Mouse (Mus musculus): ENCODE measurements around the gene Cldn6. TPM values are rescaled to one million over a fixed set of nuclear protein-coding genes. Genes with fewer than 3 reads are reported as not detected.

Cldn6 gene
- polyA plus RNA-seq, 1 experiment from 2014 or later = not detected

- H3K4me2 ChIP-seq (ENCODE audit: low read length) = no peak overlapping the region
- no peaks in the 10 kb centered on the region for H3K9me3 ChIP-seq (ENCODE audit: control insufficient read depth, low read length)
- H3K27me3 ChIP-seq (ENCODE audit: control insufficient read depth, insufficient read depth, low read length) = 0 out of 2 replicates have a peak, but pooled peaks cover under 1% of the 10 kb centered on the region
- 74% methylated on average over 2 of the region's 2 CpGs for WGBS
- no peaks in the 10 kb centered on the region for H3K4me1 ChIP-seq (ENCODE audit: control insufficient read depth, insufficient read depth, low read length)
- no peak for ATAC-seq (ENCODE audit: low FRiP score, low TSS enrichment)
- H3K27ac ChIP-seq (replicated peaks; ENCODE audit: low read depth, low read length) = no peak overlapping the region
- H3K36me3 ChIP-seq (ENCODE audit: control insufficient read depth, insufficient read depth, low read length) = no peaks in the 10 kb centered on the region
- no peak for DNase-seq
- no peak overlapping the region for H3K4me3 ChIP-seq (replicated peaks; ENCODE audit: low read depth, low read length)
- no peak overlapping the region for H3K9ac ChIP-seq (replicated peaks; ENCODE audit: low read length)
Observed at GRCm38 (mm10) chr17:23654410-23654809, 24.6 kb upstream of the Cldn6 start.

DNA sequence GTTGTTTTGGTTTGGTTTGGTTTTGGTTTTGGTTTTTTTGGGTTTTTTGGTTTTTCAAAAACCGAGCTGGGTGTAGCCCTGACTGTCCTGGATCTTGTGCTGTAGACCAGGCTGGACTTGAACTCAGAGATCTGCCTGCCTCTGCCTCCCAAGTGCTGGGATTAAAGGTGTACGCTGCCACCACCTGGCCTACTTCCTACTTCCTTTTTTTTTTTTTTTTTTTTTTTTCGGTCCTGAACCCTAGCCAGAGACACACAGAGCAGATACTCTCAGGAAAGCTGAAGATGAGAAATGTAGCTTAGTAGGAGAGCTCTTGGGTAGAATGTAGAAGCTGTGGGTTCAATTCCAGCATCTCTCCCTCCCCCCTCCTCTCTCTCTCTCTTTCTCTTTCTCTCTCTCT is 20.6 kb upstream of the Cldn6 start:
- no peak for DNase-seq
- WGBS = 87% methylated on average over 3 of the region's 3 CpGs
- H3K9me3 ChIP-seq (ENCODE audit: control insufficient read depth, low read length) = no peaks in the 10 kb centered on the region
- peaks cover 27% of the 10 kb centered on the region for H3K27me3 ChIP-seq (ENCODE audit: control insufficient read depth, insufficient read depth, low read length)
- H3K36me3 ChIP-seq (ENCODE audit: control insufficient read depth, insufficient read depth, low read length) = no peaks in the 10 kb centered on the region
- no peak overlapping the region for H3K4me3 ChIP-seq (replicated peaks; ENCODE audit: low read depth, low read length)
- H3K27ac ChIP-seq (replicated peaks; ENCODE audit: low read depth, low read length) = no peak overlapping the region
- no peak overlapping the region for H3K4me2 ChIP-seq (ENCODE audit: low read length)
- no peaks in the 10 kb centered on the region for H3K4me1 ChIP-seq (ENCODE audit: control insufficient read depth, insufficient read depth, low read length)
- H3K9ac ChIP-seq (replicated peaks; ENCODE audit: low read length) = no peak overlapping the region
- ATAC-seq (ENCODE audit: low FRiP score, low TSS enrichment) = no peak

- 7% methylated on average over 27 of the region's 27 CpGs for WGBS
- no peak for DNase-seq
- peaks cover 27% of the 10 kb centered on the region for H3K27me3 ChIP-seq (ENCODE audit: control insufficient read depth, insufficient read depth, low read length)
- no peak within 1 kb of the TSS for H3K9ac ChIP-seq (replicated peaks; ENCODE audit: low read length)
- no peak within 1 kb of the TSS for H3K4me3 ChIP-seq (replicated peaks; ENCODE audit: low read depth, low read length)
- no peaks in the 10 kb centered on the region for H3K36me3 ChIP-seq (ENCODE audit: control insufficient read depth, insufficient read depth, low read length)
- no peaks in the 10 kb centered on the region for H3K9me3 ChIP-seq (ENCODE audit: control insufficient read depth, low read length)
- H3K4me1 ChIP-seq (ENCODE audit: control insufficient read depth, insufficient read depth, low read length) = no peaks in the 10 kb centered on the region
- H3K27ac ChIP-seq (replicated peaks; ENCODE audit: low read depth, low read length) = no peak within 1 kb of the TSS
- ATAC-seq (ENCODE audit: low FRiP score, low TSS enrichment) = no peak
- H3K4me2 ChIP-seq (ENCODE audit: low read length) = no peak within 1 kb of the TSS
Observed at GRCm38 (mm10) chr17:23660117-23660875, 18.8 kb upstream of the Cldn6 start, which contains the start of gene Bicdl2. Gene Bicdl2 (plus strand): TSS chr17:23660506.

DNA sequence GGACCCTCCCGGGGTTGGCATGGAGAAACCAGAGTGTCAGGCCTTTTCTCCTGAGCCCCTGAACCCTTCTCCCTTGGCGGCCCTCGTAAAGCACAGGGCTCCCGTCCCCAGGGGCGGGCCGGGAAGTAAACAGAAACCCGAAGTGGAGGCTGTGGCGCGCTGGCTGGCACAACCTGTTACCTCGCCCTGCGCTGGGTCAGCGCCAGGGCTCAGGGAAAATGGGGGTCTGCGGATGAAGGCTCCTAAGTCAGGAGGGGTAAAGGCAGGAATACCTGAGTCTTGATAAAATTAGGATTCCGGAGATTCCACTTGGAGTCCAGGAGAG is 18.2 kb upstream of the Cldn6 start:
- Histone ChIP-seq H3K36me3 (ENCODE audit: control insufficient read depth, insufficient read depth, low read length) (no peaks in the 10 kb centered on the region), H3K4me1 (ENCODE audit: control insufficient read depth, insufficient read depth, low read length) (no peaks in the 10 kb centered on the region), H3K27ac (replicated peaks; ENCODE audit: low read depth, low read length) (no peak overlapping the region), H3K27me3 (ENCODE audit: control insufficient read depth, insufficient read depth, low read length) (peaks cover 27% of the 10 kb centered on the region), H3K9ac (replicated peaks; ENCODE audit: low read length) (no peak overlapping the region), H3K4me2 (ENCODE audit: low read length) (no peak overlapping the region), H3K4me3 (replicated peaks; ENCODE audit: low read depth, low read length) (no peak overlapping the region), H3K9me3 (ENCODE audit: control insufficient read depth, low read length) (no peaks in the 10 kb centered on the region)
- 6% methylated on average over 13 of the region's 14 CpGs for WGBS
- DNase-seq (no peak), ATAC-seq (ENCODE audit: low FRiP score, low TSS enrichment) (no peak)

DNA sequence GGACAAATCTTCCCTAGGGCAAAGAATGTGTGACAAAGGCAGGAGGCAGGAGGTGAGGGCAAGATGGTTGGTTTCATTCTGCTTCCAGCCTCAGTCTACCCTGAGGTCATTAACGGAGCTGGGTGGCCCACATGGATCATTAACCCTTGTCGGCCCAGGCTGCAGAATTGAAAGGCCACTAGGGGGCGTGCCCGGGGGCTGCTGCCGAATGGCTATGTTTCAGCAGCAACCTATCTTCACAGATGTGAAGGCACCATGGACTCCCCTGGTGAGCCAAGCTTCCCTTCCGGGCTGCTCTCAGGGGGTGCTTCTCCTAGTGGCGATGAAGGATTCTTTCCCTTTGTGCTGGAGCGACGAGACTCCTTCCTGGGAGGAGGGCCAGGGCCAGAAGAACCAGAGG is 17.5 kb upstream of the Cldn6 start:
- no peaks in the 10 kb centered on the region for H3K9me3 ChIP-seq (ENCODE audit: control insufficient read depth, low read length)
- DNase-seq = no peak
- peaks cover 6% of the 10 kb centered on the region; the same call in 1 of the 2 replicates for H3K36me3 ChIP-seq (ENCODE audit: control insufficient read depth, insufficient read depth, low read length)
- ATAC-seq (ENCODE audit: low FRiP score, low TSS enrichment) = no peak
- peaks cover 27% of the 10 kb centered on the region for H3K27me3 ChIP-seq (ENCODE audit: control insufficient read depth, insufficient read depth, low read length)
- no peak overlapping the region for H3K4me3 ChIP-seq (replicated peaks; ENCODE audit: low read depth, low read length)
- H3K4me1 ChIP-seq (ENCODE audit: control insufficient read depth, insufficient read depth, low read length) = no peaks in the 10 kb centered on the region
- no peak overlapping the region for H3K9ac ChIP-seq (replicated peaks; ENCODE audit: low read length)
- no peak overlapping the region for H3K27ac ChIP-seq (replicated peaks; ENCODE audit: low read depth, low read length)
- whole genome bisulfite sequencing = 3% methylated on average over 9 of the region's 9 CpGs
- H3K4me2 ChIP-seq (ENCODE audit: low read length) = no peak overlapping the region

GRCm38 (mm10) chr17:23664556-23665021 is 14.5 kb upstream of the Cldn6 start:
- WGBS = 17% methylated on average over 5 of the region's 5 CpGs
- Histone ChIP-seq H3K4me2 (ENCODE audit: low read length) (no peak overlapping the region), H3K9me3 (ENCODE audit: control insufficient read depth, low read length) (no peaks in the 10 kb centered on the region), H3K4me3 (replicated peaks; ENCODE audit: low read depth, low read length) (no peak overlapping the region), H3K9ac (replicated peaks; ENCODE audit: low read length) (no peak overlapping the region), H3K36me3 (ENCODE audit: control insufficient read depth, insufficient read depth, low read length) (peaks cover 22% of the 10 kb centered on the region), H3K27me3 (ENCODE audit: control insufficient read depth, insufficient read depth, low read length) (peaks cover 25% of the 10 kb centered on the region), H3K27ac (replicated peaks; ENCODE audit: low read depth, low read length) (no peak overlapping the region), H3K4me1 (ENCODE audit: control insufficient read depth, insufficient read depth, low read length) (no peaks in the 10 kb centered on the region)
- no peak for ATAC-seq (ENCODE audit: low FRiP score, low TSS enrichment)
- DNase-seq = peak; percentile 77

GRCm38 (mm10) chr17:23665511-23665910 is 13.5 kb upstream of the Cldn6 start:
- 75% methylated on average over 14 of the region's 14 CpGs for WGBS
- peaks cover 16% of the 10 kb centered on the region for H3K27me3 ChIP-seq (ENCODE audit: control insufficient read depth, insufficient read depth, low read length)
- no peaks in the 10 kb centered on the region for H3K9me3 ChIP-seq (ENCODE audit: control insufficient read depth, low read length)
- H3K9ac ChIP-seq (replicated peaks; ENCODE audit: low read length) = no peak overlapping the region
- no peaks in the 10 kb centered on the region for H3K4me1 ChIP-seq (ENCODE audit: control insufficient read depth, insufficient read depth, low read length)
- H3K27ac ChIP-seq (replicated peaks; ENCODE audit: low read depth, low read length) = no peak overlapping the region
- ATAC-seq (ENCODE audit: low FRiP score, low TSS enrichment) (no peak), DNase-seq (no peak)
- peaks cover 32% of the 10 kb centered on the region for H3K36me3 ChIP-seq (ENCODE audit: control insufficient read depth, insufficient read depth, low read length)
- no peak overlapping the region for H3K4me2 ChIP-seq (ENCODE audit: low read length)
- H3K4me3 ChIP-seq (replicated peaks; ENCODE audit: low read depth, low read length) = no peak overlapping the region

DNA sequence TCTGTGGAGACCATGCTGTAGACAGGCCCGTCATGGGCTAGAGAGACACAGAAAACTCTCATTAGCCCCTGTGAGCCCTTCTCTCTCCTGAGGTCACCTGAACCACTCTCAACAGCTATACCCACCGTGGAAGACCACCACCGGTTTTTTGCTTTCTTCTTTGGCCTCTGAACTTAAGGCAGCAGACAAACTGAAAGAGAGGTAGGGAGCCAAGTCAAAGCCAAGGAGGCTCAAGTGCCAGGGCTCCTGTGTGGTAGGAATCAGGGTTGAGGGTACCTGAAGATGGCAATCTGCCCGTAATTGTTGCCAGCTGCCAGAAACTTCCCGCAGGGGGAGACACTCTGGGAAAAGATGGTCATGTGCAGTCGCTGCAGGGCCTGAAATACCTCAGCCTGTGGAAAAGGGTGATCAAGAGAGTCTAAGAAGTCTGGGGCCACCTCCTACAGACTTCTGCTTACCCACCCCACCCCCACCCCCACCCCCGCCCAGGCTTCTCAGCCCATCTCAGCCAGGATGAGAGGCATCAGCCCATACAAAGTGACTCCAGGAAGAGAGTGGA is 8.5 kb upstream of the Cldn6 start:
- no peak for DNase-seq
- H3K4me1 ChIP-seq (ENCODE audit: control insufficient read depth, insufficient read depth, low read length) = peaks cover 16% of the 10 kb centered on the region
- peaks cover 32% of the 10 kb centered on the region for H3K36me3 ChIP-seq (ENCODE audit: control insufficient read depth, insufficient read depth, low read length)
- H3K27ac ChIP-seq (replicated peaks; ENCODE audit: low read depth, low read length) = no peak overlapping the region
- H3K9me3 ChIP-seq (ENCODE audit: control insufficient read depth, low read length) = no peaks in the 10 kb centered on the region
- no peak overlapping the region for H3K4me3 ChIP-seq (replicated peaks; ENCODE audit: low read depth, low read length)
- H3K27me3 ChIP-seq (ENCODE audit: control insufficient read depth, insufficient read depth, low read length) = peaks cover 6% of the 10 kb centered on the region
- WGBS = 96% methylated on average over 7 of the region's 7 CpGs
- H3K4me2 ChIP-seq (ENCODE audit: low read length) = no peak overlapping the region
- no peak for ATAC-seq (ENCODE audit: low FRiP score, low TSS enrichment)
- H3K9ac ChIP-seq (replicated peaks; ENCODE audit: low read length) = no peak overlapping the region

DNA sequence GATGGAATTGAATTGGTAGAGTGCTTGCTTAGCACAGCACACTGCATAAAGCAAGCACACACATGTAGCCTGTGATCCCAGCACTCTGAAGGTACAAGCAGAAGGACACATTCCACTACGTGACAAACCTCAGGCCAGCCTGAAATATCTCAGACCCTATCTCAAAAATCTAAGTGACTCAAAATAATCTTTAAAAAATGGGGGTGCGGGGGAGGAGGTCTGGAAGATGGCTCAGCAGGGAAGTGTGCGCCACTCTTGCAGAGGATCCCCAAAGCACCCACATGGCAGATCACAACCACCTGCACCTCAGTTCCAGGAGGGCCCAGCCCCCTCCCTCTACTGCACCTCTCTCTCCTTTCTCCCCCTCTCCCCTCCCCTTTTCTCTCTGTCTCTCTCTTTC is 7.5 kb upstream of the Cldn6 start:
- Histone ChIP-seq H3K9ac (replicated peaks; ENCODE audit: low read length) (no peak overlapping the region), H3K9me3 (ENCODE audit: control insufficient read depth, low read length) (no peaks in the 10 kb centered on the region), H3K27ac (replicated peaks; ENCODE audit: low read depth, low read length) (no peak overlapping the region), H3K36me3 (ENCODE audit: control insufficient read depth, insufficient read depth, low read length) (peaks cover 27% of the 10 kb centered on the region), H3K27me3 (ENCODE audit: control insufficient read depth, insufficient read depth, low read length) (peaks cover 15% of the 10 kb centered on the region), H3K4me3 (replicated peaks; ENCODE audit: low read depth, low read length) (no peak overlapping the region), H3K4me1 (ENCODE audit: control insufficient read depth, insufficient read depth, low read length) (peaks cover 21% of the 10 kb centered on the region), H3K4me2 (ENCODE audit: low read length) (no peak overlapping the region)
- WGBS = 94% methylated on average over 3 of the region's 3 CpGs
- DNase-seq (no peak), ATAC-seq (ENCODE audit: low FRiP score, low TSS enrichment) (no peak)

All from midbrain, embryonic 14.5 days (tissue).